Mouse (Mus musculus) erythroblast, adult 5-6 weeks (primary cell): ENCODE data around the gene Creb5. TPM values are rescaled to one million over a fixed set of nuclear protein-coding genes. Genes with fewer than 3 reads are reported as not detected.

ENCODE experiments used
- ATAC-seq: replicated peaks from 2 replicates; pipeline ENCODE4 v1.8.0; 2016; ENCODE audit warnings: moderate number of reproducible peaks, mild to moderate bottlenecking, moderate TSS enrichment, inconsistent platforms; ENCODE audit not compliant: poor library complexity, low FRiP score, severe bottlenecking
- total RNA-seq, 2 experiments: library from RNA; stranded (forward) in 1 of 2; stranded (reverse) in 1 of 2; fragments of 150-400 nt in 1 of 2; fragments of 200-764, 138-1000 nt in 1 of 2; gene quantifications; 2 replicates each; pipeline versions ENCODE4 v1.2.3 to v1.2.4; 2015 to 2017; ENCODE audit warnings: low replicate concordance in 2 of 2

Gene Creb5
- total RNA-seq, 2 experiments from 2014 or later, result not detected

DNA sequence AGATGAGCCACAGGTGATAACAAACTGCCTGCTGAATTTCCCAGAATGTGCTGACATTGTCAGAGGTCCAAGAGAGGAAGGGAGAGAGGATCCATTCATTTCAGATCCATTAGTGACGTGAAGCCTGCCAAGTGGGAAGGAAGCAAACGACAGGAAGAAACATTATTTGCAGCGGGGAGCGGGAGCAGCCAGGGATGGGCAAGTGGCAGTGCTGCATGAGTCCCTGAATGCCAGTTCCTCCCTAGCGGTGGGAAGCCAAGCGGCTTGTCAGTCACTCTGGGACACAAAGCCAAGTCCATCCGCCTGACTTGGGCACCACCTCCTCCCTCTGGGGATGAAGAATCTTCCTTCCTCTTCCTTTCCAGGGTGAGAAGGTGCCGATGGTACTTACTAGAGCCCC is 183.5 kb downstream of the Creb5 start:
- no peak for ATAC-seq

DNA sequence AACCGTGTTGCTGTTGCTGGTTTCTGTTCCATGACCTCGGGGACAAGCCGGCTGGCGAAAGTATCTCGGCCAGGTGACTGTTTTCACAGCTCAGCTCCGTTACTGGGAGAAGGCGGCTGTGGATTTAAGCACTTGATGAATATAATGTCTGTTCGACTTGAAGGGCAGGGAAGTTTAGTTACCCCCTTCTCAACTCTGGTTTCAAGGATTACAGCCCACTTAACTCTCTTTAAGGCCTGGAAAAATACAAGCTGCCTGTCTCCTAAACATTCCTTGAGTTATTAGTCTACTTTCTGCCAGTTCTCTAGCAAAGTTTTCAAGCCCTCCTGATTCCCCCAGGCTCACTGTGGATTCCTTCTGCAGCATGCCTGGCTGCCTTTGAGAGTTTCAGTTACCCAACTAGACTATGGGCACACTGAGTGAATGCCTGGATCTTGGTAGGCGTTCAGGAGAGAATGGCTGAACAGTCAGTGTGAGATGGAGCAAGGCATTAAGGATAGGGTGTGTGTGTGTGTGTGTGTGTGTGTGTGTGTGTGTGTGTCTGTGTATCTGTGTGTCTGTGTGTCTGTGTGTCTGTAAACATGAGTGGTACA is 184.0 kb downstream of the Creb5 start:
- ATAC-seq, result no peak

DNA sequence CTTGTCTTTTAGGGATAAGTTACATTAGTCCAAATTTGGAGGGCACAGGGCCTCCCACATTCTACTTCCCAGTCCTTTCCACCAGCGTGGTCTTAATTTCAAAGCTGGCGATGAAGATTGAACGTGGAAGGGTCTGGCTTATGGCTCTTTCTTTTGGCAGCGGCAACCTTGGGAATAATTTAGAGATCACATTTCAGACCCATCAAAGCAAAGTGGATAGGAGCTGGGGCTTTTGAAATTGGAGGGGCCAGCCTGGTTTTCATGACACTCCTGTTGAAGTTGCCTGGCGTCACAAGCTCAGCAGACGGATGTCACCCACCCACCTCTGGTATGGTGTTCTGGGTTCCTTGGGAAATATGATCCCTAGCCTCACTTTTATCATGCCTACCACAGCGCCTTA is 185.7 kb downstream of the Creb5 start:
- no peak for ATAC-seq

DNA sequence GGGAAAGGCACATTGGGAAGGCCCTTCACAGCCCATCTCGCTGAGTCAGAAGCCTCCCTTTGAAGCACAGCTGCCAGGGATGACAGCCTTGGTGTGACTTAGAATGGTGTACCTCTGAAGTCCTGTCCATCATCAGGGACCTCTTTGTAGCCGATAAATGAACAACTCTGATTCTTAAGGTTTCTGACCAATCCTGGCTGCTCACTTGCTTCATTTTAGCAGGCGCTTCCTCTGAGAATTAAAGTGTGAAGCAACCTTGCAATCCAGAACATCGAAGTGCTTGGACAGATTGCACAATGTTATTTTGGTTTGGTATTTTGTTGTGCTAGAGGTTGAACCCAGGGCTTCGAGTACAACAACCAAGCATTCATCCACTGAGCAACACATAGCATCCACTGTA is 190.4 kb downstream of the Creb5 start:
- no peak for ATAC-seq

DNA sequence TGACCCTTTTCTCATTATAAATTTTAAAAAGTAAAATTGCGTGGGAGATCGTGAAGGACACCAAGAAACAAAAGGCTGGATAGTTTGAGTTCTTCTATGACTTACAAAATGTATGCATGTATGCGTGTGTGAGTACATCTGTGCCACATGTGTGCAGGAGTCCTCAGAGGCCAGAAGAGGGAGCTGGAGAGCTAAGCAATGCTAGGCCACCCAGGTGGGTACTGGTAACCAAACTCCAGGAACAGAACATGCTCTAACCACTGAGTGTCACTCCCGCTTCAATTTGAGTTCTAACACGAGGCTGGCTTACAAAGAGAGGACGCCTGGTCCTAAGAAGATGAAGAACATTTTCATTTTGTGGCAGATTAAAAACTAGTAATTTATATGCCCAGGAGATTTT is 203.8 kb downstream of the Creb5 start:
- ATAC-seq, result no peak

DNA sequence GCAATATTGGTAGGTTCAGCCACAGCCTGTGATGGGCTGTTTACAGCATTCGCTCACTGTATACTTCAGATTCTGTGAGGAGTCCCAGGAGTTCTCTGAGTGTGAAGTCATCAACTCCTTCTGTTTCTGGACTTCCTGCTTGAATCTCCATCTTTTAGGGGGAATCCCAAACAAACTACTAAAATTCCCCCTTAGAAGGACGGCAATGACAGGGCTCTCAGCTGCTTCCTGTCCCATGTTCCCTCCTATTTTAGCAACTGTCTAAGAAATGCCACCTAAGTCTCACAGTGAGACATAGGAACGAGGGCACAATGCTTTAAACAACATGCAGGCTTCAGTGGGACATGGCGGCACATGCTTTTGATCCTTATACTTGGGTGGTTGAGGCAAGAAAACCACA is 204.3 kb downstream of the Creb5 start:
- ATAC-seq, result no peak

DNA sequence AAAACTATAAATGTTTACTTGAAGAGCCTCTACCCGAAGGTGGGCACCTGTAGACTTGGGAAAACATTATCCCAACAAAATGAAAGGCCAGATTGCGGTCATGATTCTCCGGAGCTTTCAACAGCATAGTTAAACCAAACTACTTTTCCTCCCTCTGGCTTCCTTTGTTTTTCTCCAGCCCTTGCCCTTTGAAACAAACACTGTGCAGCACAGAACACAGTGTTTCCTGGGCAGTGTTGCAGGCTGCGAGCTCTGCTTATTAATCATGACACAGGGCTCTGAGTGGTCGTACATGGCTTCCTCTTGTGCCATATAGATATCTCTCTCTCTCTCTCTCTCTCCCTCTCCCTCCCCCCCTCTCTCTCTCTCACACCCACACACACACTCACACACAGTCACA is 206.8 kb downstream of the Creb5 start:
- ATAC-seq, result no peak

DNA sequence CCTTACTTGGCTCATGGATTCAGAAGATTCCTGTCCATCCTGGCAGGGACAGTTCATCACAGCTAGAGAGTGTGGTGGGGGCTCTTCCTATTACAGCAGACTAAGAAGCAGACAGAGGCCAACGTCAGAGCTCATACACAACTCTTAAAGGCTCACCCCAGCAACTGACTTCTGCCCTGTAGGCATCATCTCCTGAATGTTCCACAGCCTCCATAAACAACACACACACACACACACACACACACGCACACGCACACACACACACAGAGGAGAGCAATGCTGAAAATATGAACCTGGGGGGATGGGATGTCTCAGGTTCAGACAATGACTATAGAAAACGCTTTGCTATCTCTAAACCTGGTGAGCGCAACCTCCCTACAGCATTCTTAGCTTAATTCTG is 208.6 kb downstream of the Creb5 start:
- ATAC-seq, result no peak

DNA sequence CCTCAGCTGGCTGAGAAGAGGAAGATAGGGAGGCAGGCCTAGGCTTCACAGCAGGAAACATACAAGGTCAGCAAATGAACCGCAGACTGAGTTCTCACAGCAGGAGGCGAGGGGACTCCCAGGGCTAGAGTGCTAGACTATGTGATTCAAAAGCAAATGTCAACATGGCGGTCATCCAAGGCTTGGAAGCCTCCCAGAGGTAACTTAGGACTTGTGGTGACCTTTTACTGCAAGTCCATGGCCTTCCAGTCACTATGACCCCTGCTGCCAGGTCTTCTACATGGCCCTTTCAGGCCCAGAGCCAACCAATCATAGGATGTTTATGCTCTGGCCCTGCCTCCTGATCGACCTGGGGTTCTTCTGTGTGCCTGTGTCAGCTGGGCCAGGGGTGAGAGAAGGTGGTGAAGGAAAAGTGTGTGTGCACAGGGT is 209.3 kb downstream of the Creb5 start:
- no peak for ATAC-seq

DNA sequence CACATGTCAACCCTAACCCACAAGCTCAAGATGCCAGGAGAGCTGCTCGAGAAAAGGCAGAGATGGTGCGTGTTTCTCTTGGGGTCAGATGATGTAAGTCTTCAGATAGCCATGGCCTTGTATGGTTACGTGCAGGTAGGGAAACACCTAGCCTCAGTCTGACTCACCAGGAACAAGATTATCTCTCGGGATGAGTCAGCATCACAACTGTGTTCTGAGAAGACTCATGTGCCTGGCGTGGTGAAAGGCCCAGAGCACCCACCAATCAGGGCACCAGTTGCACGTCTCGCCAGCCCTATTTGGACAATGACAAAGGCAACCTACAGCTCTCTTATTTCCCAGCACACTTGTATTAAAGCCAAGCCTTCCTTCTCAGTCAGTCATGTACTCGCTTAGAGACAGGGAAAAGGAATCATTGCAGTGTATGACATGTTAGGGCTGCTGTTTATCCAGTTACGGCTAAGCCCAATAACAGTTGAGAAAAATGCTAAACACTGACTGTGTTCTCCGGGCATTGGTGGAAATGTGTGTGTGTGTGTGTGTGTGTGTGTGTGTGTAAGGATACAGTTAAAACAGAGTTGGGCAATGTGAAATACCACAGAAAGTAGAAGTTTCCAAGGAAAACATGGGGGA is 210.9 kb downstream of the Creb5 start:
- ATAC-seq, result no peak

DNA sequence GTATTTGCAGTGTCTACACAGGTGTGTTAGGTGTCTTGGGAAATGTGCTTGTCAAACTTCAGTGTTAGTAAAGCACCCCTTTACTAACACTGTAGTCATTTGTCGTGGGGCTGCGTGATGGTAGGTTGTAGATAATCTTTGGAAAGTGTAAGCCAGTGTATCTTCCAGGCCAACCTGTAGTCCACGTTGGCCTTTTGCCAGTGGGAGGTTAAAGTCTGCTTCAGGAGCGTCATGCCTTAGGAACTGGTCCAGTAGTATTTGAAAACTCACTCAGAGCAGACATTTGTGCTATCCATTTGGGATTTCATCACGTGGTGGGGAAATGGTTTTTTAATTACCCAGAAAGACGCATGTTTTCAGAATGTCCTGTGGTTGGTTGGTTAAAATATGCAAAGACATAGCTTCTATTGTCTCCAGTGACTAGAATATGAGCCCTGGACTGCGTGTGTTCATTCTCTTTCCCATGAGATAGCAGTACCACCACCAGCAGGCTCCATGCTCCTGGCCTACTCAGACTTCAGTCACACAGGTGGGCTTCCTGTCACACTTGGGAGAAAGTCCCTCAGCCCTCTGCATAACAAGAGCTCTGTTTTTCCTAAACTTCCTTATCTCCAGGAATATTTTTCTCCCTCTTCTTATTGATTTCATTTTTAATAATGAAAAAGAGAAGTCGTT is 212.7 kb downstream of the Creb5 start:
- ATAC-seq, result no peak

DNA sequence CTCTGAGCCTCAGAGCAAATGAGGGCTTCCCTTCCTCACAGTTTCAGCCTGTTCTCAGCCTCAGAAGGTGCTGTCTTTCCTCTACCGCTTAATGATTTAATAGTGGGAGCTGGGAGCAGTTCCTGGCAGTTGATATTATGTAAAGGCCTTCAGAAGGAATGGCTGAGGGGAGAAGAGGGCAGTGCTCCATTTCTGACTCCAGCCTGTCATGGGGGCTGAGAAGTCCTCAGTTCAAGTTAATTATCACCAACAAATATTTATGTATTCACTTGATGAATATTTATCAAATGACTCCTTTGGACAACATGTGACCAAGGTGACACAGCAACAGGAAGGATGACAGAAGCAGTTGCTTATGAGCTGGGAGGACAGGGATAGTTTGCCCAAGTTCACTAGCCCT is 214.2 kb downstream of the Creb5 start:
- no peak for ATAC-seq

DNA sequence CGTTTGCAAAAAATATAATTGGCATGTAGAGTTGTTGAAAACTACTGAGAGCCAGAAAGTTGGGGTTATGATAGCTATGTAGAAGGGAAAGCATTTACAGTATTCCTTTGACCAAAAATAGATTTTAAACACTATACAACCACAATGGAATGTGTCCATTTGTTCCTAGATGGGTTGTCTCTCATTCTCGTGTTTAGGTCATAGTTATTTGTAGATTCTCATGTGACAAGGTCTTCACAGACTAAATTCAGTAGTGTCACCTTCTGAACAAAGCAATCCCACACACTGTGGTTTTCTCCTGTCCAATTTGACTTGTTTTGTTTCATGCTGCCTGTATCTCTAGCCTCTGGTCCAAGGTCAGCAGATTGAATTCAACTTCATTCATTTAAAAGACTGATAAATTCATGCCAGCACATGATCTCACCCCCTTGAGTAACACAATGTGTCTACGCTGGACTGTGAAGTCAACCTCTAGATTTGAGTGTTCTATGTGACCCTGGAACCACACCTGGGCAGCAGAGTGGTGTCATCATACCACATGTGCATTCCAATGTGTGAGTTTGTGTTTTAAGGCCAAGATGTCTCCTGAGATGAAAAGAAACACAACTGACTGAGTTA is 220.0 kb downstream of the Creb5 start:
- no peak for ATAC-seq

DNA sequence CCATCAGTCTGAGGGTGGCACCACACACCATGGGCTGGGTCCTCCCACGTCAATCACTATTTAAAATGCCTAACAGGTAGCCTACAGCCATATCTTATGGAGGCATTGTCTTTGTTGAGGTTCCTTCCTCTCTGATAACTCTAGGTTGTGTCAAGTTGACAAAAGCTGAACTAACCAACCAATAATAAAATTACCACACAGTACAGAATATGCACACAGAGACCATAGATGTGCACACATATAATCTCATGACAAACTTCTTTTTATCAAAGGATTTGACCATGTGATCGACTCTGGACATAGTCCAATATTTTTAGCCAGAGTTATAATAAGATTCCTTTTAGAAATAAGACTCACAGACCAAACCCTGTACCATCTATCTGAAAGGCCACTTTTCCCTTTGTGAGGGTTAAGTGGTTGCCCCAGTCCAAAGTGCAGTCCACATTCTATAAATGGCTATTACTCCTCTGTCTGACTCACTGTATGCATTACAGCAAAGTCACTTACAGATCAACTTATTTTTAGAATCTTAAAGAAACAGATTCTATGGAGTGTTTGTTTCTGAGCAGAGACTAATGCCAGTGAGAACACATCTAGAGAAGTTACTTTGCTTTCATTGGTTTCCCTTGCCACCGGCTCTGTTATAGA is 221.9 kb downstream of the Creb5 start:
- no peak for ATAC-seq

DNA sequence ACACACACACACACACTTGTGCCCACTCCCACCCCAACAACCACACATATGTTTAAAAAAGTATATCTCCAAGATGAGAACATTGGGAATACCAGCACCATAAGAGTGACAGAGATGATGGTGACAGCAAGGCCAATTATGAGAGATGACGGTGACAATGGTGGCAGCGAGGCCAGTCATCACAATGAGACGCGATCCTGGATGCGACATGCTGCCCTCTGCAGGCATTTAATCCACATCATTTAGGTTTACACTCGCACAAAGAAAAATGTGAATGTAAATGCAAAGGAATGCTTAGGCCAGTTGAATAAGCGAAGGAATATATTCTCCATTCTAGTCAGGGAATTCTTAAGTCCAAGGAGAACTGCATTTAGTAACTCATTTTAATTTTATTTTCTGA is 222.9 kb downstream of the Creb5 start:
- no peak for ATAC-seq

DNA sequence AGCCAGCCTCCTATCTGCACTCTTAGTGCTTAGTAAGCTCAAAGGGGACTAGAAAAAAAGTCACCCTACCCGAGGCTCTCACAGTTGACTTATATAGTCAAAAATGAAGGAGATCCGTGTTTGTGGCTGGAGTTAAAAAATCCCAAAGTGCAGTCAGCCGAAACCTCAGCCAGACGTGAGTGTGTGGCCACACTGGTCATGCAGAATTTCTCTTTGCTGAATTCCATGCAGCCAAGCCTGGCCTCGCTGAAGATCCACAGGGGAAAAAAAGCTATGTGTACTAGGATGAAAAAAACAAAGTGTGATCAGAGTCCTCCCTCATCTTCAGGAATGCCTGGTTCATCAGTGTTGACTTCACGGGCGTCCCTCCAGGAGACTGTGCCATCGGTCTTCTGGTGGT is 225.2 kb downstream of the Creb5 start:
- ATAC-seq, result no peak

DNA sequence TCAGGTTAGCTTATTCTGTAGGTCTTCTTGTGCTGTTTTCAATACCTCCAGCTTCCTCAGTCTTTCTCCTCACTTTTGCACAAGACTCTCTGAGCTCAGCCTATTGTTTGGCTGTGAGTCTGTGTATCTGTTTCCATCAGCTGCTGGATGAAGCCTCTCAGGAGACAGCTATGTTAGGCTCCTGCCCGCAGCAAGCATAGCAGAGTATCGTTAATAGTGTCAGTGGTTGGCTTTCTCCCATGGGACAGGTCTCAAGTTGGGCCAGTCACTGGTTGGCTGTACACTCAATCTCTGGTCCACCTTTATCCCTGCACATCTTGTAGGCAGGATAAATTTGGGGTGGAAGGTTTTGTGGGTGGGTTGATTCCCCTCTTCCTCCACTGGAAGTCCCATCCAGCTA is 226.3 kb downstream of the Creb5 start:
- no peak for ATAC-seq

DNA sequence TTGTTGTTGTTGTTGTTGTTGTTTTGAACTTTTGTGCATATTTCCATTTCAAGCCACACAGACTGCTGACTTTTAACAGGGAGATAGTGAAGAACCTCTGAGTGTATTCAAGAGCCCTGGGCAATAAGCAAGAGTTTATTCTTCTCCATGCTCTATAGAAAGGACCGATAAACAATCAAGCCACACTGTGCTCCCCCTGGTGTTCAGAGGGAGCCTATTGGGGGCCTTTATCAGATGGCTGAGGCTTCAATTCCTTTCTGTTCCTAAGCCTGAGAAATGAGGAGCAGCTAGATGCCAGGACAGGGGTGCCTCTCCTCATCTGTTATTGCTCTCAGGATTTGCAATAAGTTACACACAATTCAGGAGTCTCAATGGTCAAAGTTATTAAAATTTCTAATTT is 227.8 kb downstream of the Creb5 start:
- no peak for ATAC-seq

DNA sequence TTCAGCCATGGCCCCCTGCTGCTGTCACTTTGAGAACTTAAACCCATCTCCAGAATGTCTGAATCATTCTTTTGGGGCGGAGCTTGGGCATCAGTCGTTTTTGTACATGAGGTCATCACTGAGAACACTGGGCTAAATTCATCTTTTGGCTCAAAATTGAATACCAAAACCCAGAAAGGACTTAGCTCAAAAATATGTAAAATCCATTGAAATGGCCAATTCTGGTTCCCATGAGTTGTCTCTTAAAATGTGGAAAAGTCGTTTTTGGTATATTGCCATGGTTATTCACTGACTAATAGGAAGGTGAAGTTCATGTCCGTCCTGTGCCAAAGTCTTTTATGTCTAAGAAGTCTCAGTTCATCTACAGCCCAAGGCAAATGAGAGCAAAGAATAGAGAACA is 228.5 kb downstream of the Creb5 start:
- no peak for ATAC-seq

DNA sequence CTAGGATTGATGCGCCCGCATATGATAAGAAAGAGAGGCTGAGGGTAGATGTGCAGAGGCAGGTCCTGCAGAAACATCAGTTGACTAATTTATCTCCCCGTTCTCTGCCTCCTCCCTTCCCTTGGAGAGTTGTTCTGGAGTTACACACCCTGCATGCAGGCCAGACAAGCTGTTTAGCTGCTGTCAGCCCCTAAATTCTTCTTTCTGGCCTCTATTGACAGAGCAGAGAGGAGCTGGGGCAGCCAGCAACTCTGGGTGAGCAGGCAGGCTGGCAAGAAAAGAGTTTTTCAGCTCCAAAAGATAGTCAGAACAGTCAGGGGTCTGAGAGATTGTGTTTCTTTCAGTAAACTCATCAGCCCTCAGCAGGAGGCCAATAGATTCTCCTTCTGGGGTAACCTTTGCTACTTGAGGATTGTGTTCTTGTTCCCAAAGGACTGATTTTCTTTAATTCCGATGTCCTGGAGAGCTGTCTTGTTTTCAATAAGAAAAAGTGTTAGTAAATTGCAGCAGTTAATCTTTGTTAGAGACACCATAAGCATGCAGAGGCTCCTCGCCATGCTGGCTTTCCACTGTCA is 230.4 kb downstream of the Creb5 start:
- no peak for ATAC-seq
